ENCODE assay signal across 29 mouse cellular contexts in genomic region chr9:20737227-20737626, GRCm38 (mm10). TPM values are rescaled to one million over a fixed set of nuclear protein-coding genes. Genes with fewer than 3 reads are reported as not detected.
DNase-seq lines count a peak whose midpoint lies in the region; ATAC-seq and TF ChIP-seq lines count a peak whose summit lies in the region.
"Had no signal": no experiment of that assay in that cellular context is flagged by ENCODE, and none has a peak within 500 bp of the region (broad histone marks: within the 10 kb centered on the region; RNA-seq: fewer than 3 reads in every experiment).

No protein-coding gene starts in this region.

- H3K9me3 ChIP-seq in hindbrain, postnatal 0 days (ENCODE audit: low read length), result no peaks in the 10 kb centered on the region
- no peaks in the 10 kb centered on the region for H3K9me3 ChIP-seq in hindbrain, embryonic 16.5 days (ENCODE audit: control insufficient read depth, low read length)
- peaks cover 3% of the 10 kb centered on the region for H3K9me3 ChIP-seq in CH12.LX (replicated peaks; ENCODE audit: low read length)
- no peaks in the 10 kb centered on the region for H3K9me3 ChIP-seq in lung, postnatal 0 days (ENCODE audit: low read length)
- H3K9me3 ChIP-seq: embryonic facial prominence, embryonic 12.5 days; embryonic facial prominence, embryonic 15.5 days; forebrain, embryonic 15.5 days; G1E; heart, embryonic 12.5 days; heart, embryonic 15.5 days; hindbrain, embryonic 10.5 days; hindbrain, embryonic 13.5 days had no signal

- dilution Hi-C loops in CH12.LX (cut with MboI; ENCODE audit: extremely low pct_ligation_motif_present, extremely low pct_unique_long_range_greater_than_20kb, low sequenced_read_pairs), result no loop called here

- no peak for TF ChIP-seq EP300 in CH12.LX (IDR thresholded peaks at IDR 0.05; ENCODE audit: low read length)
- TF ChIP-seq EP300 in lung, postnatal 0 days (IDR thresholded peaks at IDR 0.05), result no peak

- TF ChIP-seq RAD21 in CH12.LX (IDR thresholded peaks at IDR 0.05; ENCODE audit: low read depth, low read length), result no peak

- WGBS in hindbrain, postnatal 0 days, result 97% methylated on average over 2 of the region's 2 CpGs
- WGBS in hindbrain, embryonic 16.5 days, result 98% methylated on average over 2 of the region's 2 CpGs
- 91% methylated on average over 2 of the region's 2 CpGs for WGBS in lung, postnatal 0 days

- H3K4me2 ChIP-seq in hindbrain, postnatal 0 days (ENCODE audit: low read depth, low read length), result no peak overlapping the region
- H3K4me2 ChIP-seq in hindbrain, embryonic 16.5 days (ENCODE audit: low read length), result no peak overlapping the region
- H3K4me2 ChIP-seq in CH12.LX (ENCODE audit: insufficient read depth, low read depth, poor library complexity, severe bottlenecking), result no peak overlapping the region
- no peak overlapping the region for H3K4me2 ChIP-seq in lung, postnatal 0 days (replicated peaks; ENCODE audit: low read depth, low read length)
- H3K4me2 ChIP-seq: embryonic facial prominence, embryonic 12.5 days; embryonic facial prominence, embryonic 15.5 days; forebrain, embryonic 15.5 days; heart, embryonic 12.5 days; heart, embryonic 15.5 days; hindbrain, embryonic 13.5 days had no signal

- TF ChIP-seq CTCF in hindbrain, postnatal 0 days (IDR thresholded peaks at IDR 0.05; ENCODE audit: low read depth), result 0 out of 2 replicates have a peak, but pooled peaks have one; percentile 8
- no peak for TF ChIP-seq CTCF in CH12.LX (conservative IDR thresholded peaks at IDR 0.05 in 1 of 2, IDR thresholded peaks at IDR 0.05 in 1 of 2; ENCODE audit: low read depth in 2 of 2, low read length in 2 of 2)
- no peak for TF ChIP-seq CTCF in lung, postnatal 0 days (IDR thresholded peaks at IDR 0.05)

- no peak overlapping the region for H3K4me3 ChIP-seq in hindbrain, postnatal 0 days (ENCODE audit: low read length)
- no peak overlapping the region for H3K4me3 ChIP-seq in hindbrain, embryonic 16.5 days (ENCODE audit: low read length)
- no peak overlapping the region for H3K4me3 ChIP-seq in CH12.LX (replicated peaks in 1 of 3; ENCODE audit: low read depth in 2 of 3, low read length in 2 of 3, poor library complexity in 1 of 3)
- H3K4me3 ChIP-seq in lung, postnatal 0 days (ENCODE audit: low read depth, low read length), result no peak overlapping the region
- H3K4me3 ChIP-seq: embryonic facial prominence, embryonic 12.5 days; embryonic facial prominence, embryonic 15.5 days; forebrain, embryonic 15.5 days; heart, embryonic 12.5 days; heart, embryonic 15.5 days; hindbrain, embryonic 10.5 days; hindbrain, embryonic 13.5 days had no signal

- H3K27ac ChIP-seq in hindbrain, postnatal 0 days, result no peak overlapping the region
- no peak overlapping the region for H3K27ac ChIP-seq in hindbrain, embryonic 16.5 days (ENCODE audit: low read depth, low read length)
- no peak overlapping the region for H3K27ac ChIP-seq in CH12.LX (ENCODE audit: insufficient read depth, low read depth)
- no peak overlapping the region for H3K27ac ChIP-seq in lung, postnatal 0 days (ENCODE audit: low read length)
- H3K27ac ChIP-seq: embryonic facial prominence, embryonic 12.5 days; embryonic facial prominence, embryonic 15.5 days; forebrain, embryonic 15.5 days; heart, embryonic 15.5 days; hindbrain, embryonic 10.5 days; hindbrain, embryonic 13.5 days had no signal

- H3K36me3 ChIP-seq in hindbrain, postnatal 0 days (ENCODE audit: insufficient read depth, low read length), result no peaks in the 10 kb centered on the region
- H3K36me3 ChIP-seq in hindbrain, embryonic 16.5 days (ENCODE audit: control insufficient read depth, insufficient read depth, low read length), result no peaks in the 10 kb centered on the region; the same call in 1 of the 2 replicates
- H3K36me3 ChIP-seq in CH12.LX (replicated peaks in 1 of 2; ENCODE audit: control insufficient read depth in 1 of 2, insufficient read depth in 1 of 2, low read length in 1 of 2), result no peaks in the 10 kb centered on the region
- no peaks in the 10 kb centered on the region for H3K36me3 ChIP-seq in lung, postnatal 0 days (ENCODE audit: insufficient read depth, low read length)
- H3K36me3 ChIP-seq: embryonic facial prominence, embryonic 12.5 days; embryonic facial prominence, embryonic 15.5 days; forebrain, embryonic 15.5 days; G1E; heart, embryonic 12.5 days; heart, embryonic 15.5 days; hindbrain, embryonic 10.5 days; hindbrain, embryonic 13.5 days had no signal

- no peak for TF ChIP-seq POLR2A in CH12.LX (IDR thresholded peaks at IDR 0.05; ENCODE audit: low read depth, low read length)

- no peak for DNase-seq in hindbrain, postnatal 0 days (ENCODE audit: low spot score)
- DNase-seq in CH12.LX (ENCODE audit: extremely low read depth) (no peak), MEL-GATA-1-ER (ENCODE audit: extremely low read depth, low read depth) (peak; percentile 66)
- no peak for DNase-seq in left cerebral cortex, postnatal 14 days (ENCODE audit: low spot score in 2 of 2)
- no peak for DNase-seq in lung, postnatal 0 days (ENCODE audit: low spot score)
- DNase-seq: adrenal gland, adult 8-10 months; adrenal gland, postnatal 25 days; cerebellum, adult 11 months; cerebellum, adult 2 months; cerebellum, adult 9-11 months; cerebellum, postnatal 25 days; gastrocnemius, postnatal 25 days; heart, adult 11 months; heart, postnatal 10 days; heart, postnatal 36 days had no signal

- no peaks in the 10 kb centered on the region for H3K27me3 ChIP-seq in hindbrain, postnatal 0 days (ENCODE audit: insufficient read depth, low read length)
- H3K27me3 ChIP-seq in hindbrain, embryonic 16.5 days (replicated peaks; ENCODE audit: control insufficient read depth, insufficient read depth, low read length), result no peaks in the 10 kb centered on the region
- peaks cover 51% of the 10 kb centered on the region for H3K27me3 ChIP-seq in CH12.LX (replicated peaks)
- no peaks in the 10 kb centered on the region for H3K27me3 ChIP-seq in lung, postnatal 0 days (replicated peaks; ENCODE audit: insufficient read depth, low read length)
- H3K27me3 ChIP-seq: embryonic facial prominence, embryonic 15.5 days; forebrain, embryonic 15.5 days had no signal

- H3K4me1 ChIP-seq in hindbrain, postnatal 0 days (ENCODE audit: insufficient read depth, low read length), result no peaks in the 10 kb centered on the region
- no peaks in the 10 kb centered on the region for H3K4me1 ChIP-seq in hindbrain, embryonic 16.5 days (ENCODE audit: control insufficient read depth, insufficient read depth, low read depth, low read length)
- peaks cover 2 to 18% of the 10 kb centered on the region in 2 experiments; a peak in 3 of 4 replicates for H3K4me1 ChIP-seq in CH12.LX (ENCODE audit: control insufficient read depth in 1 of 2, insufficient read depth in 2 of 2)
- H3K4me1 ChIP-seq in lung, postnatal 0 days (ENCODE audit: insufficient read depth, low read depth, low read length), result no peaks in the 10 kb centered on the region
- H3K4me1 ChIP-seq: forebrain, embryonic 15.5 days; hindbrain, embryonic 10.5 days had no signal

- H3K79me2 ChIP-seq in CH12.LX (replicated peaks; ENCODE audit: control insufficient read depth, extremely low read depth, insufficient read depth, poor library complexity, severe bottlenecking), result no peaks in the 10 kb centered on the region

- intact Hi-C loops in left cerebral cortex, postnatal 14 days (cut with DNase I), result loop anchor here (5.0 kb wide), 1 partner anchor 270 kb away; no protein-coding TSS in a partner anchor

- ATAC-seq in hindbrain, postnatal 0 days, result no peak
- no peak for ATAC-seq in hindbrain, embryonic 16.5 days
- ATAC-seq in lung, postnatal 0 days, result no peak
- ATAC-seq in cerebellum, adult (ENCODE audit: insufficient number of reproducible peaks, low FRiP score, low TSS enrichment), result no peak
- ATAC-seq: activated CD4-positive, CD25-positive, alpha-beta regulatory T cell, adult 4 months; CD4-positive, CD25-positive, alpha-beta regulatory T cell, adult 4 months; forebrain, embryonic 15.5 days; intestine, postnatal 0 days had no signal

- in situ Hi-C loops in CH12.LX (cut with MboI; ENCODE audit: low pct_ligation_motif_present, low pct_unique_long_range_greater_than_20kb, low sequenced_read_pairs), result no loop called here

- no peak overlapping the region for H3K9ac ChIP-seq in hindbrain, postnatal 0 days (replicated peaks; ENCODE audit: low read length)
- H3K9ac ChIP-seq in hindbrain, embryonic 16.5 days (ENCODE audit: low read depth, low read length), result no peak overlapping the region
- H3K9ac ChIP-seq in CH12.LX (ENCODE audit: insufficient read depth, low read depth), result no peak overlapping the region
- H3K9ac ChIP-seq in lung, postnatal 0 days (replicated peaks; ENCODE audit: low read depth), result no peak overlapping the region
- H3K9ac ChIP-seq: embryonic facial prominence, embryonic 12.5 days; embryonic facial prominence, embryonic 15.5 days; forebrain, embryonic 15.5 days; heart, embryonic 12.5 days; heart, embryonic 15.5 days; hindbrain, embryonic 13.5 days had no signal

TF ChIP-seq in CH12.LX, 34 proteins besides CTCF, POLR2A, EP300 and RAD21:
- TF ChIP-seq MAZ (IDR thresholded peaks at IDR 0.05; ENCODE audit: low read depth, low read length) (no peak), MAFK (IDR thresholded peaks at IDR 0.05; ENCODE audit: insufficient replicate concordance, low read length) (peak; percentile 77), RCOR1 (conservative IDR thresholded peaks at IDR 0.05; ENCODE audit: low read depth, low read length) (no peak)

RNA-seq across cellular contexts. Expression of gene Olfm2, which starts 8.9 kb away (rescaled TPM):
- 317 and 346 TPM in 2 replicates for total RNA-seq in hindbrain, postnatal 0 days (2014; rRNA removed)
- polyA plus RNA-seq in hindbrain, postnatal 0 days (2015; fragmentation: Nextera tagmentation; extraction: Ambion mirVana), result 190 and 213 TPM in 2 replicates
- polyA plus RNA-seq in hindbrain, embryonic 16.5 days (2015; fragmentation: Nextera tagmentation; extraction: Ambion mirVana), result 250 and 269 TPM in 2 replicates
- 0.08 TPM in 1 of 2 replicates, not detected in the other for total RNA-seq in CH12.LX (2012; rRNA removed)
- not detected in 2 replicates for total RNA-seq in CH12.LX (2014; rRNA removed)
- polyA plus RNA-seq in CH12.LX (2012; ENCODE audit: insufficient read length, low read depth), result 0.14 and 0.47 TPM in 2 replicates
- total RNA-seq in left cerebral cortex, postnatal 14 days (2021), result 100 to 1,000 TPM; 205 to 210 TPM
- 0.36 and 0.55 TPM in 2 replicates for polyA plus RNA-seq in lung, postnatal 0 days (2015; fragmentation: Nextera tagmentation; extraction: Ambion mirVana)
- total RNA-seq: common myeloid progenitor, adult 5-6 weeks; G1E had no signal
- polyA plus RNA-seq: G1E had no signal

Comparison
In these comparisons a context has a peak if more than half of its experiments do, and no peak if none do; other contexts are left out.
1. RNA of gene Olfm2, which starts 8.9 kb away (polyA plus RNA-seq): 250 to 269 TPM in hindbrain, embryonic 16.5 days and 190 to 213 TPM in hindbrain, postnatal 0 days; 0.14 to 0.47 TPM in CH12.LX and 0.36 to 0.55 TPM in lung, postnatal 0 days; every median in the first group is over 100 times any median in the second.